Mouse (Mus musculus) CH12.LX (cell line): ENCODE results near the gene Fgfr2. TPM values are rescaled to one million over a fixed set of nuclear protein-coding genes. Genes with fewer than 3 reads are reported as not detected.

Source experiments
- DNase-seq: peaks from one replicate; pipeline ENCODE4 v3.0.0-alpha.2; 2013; ENCODE audit errors: extremely low read depth
- H3K27ac ChIP-seq: 2 replicates; pipeline ENCODE4 v1.5.1; 2012; ENCODE audit warnings: low read depth, mild to moderate bottlenecking, control low read depth, moderate library complexity; ENCODE audit not compliant: insufficient read depth
- H3K27me3 ChIP-seq: replicated peaks from 2 replicates; pipeline ENCODE3; 2012; ENCODE audit warnings: inconsistent platforms
- H3K36me3 ChIP-seq, 2 experiments: replicated peaks in 1 of 2; 2 replicates each; pipeline versions ENCODE3 to v1.6.1; 2012; ENCODE audit warnings: inconsistent platforms in 1 of 2, low read length in 1 of 2, mild to moderate bottlenecking in 1 of 2, mixed read lengths in 1 of 2, moderate library complexity in 1 of 2; ENCODE audit not compliant: control insufficient read depth in 1 of 2, insufficient read depth in 1 of 2
- H3K4me1 ChIP-seq, 2 experiments: 2 replicates each; pipeline ENCODE4 v1.6.1; 2012; ENCODE audit warnings: inconsistent platforms in 1 of 2, moderate library complexity in 1 of 2; ENCODE audit not compliant: insufficient read depth in 2 of 2, control insufficient read depth in 1 of 2
- H3K4me2 ChIP-seq: 2 replicates; pipeline ENCODE4 v1.6.1; 2012; ENCODE audit warnings: low read depth, mild to moderate bottlenecking, control low read depth; ENCODE audit not compliant: poor library complexity, insufficient read depth, severe bottlenecking
- H3K4me3 ChIP-seq, 3 experiments: fragments of 150-350 bp in 1 of 3; sonication (generic) in 1 of 3; replicated peaks in 1 of 3; 2 replicates each; pipeline versions ENCODE3 to v1.5.1; 2011 to 2012; ENCODE audit warnings: low read depth in 2 of 3, low read length in 2 of 3, mild to moderate bottlenecking in 2 of 3, moderate library complexity in 2 of 3, control low read depth in 1 of 3, improper control_type of control experiment in 1 of 3, inconsistent platforms in 1 of 3, mixed read lengths in 1 of 3; ENCODE audit not compliant: poor library complexity in 1 of 3
- H3K79me2 ChIP-seq: replicated peaks from 2 replicates; pipeline ENCODE4 v1.6.1; 2012; ENCODE audit warnings: mild to moderate bottlenecking, moderate library complexity; ENCODE audit not compliant: control insufficient read depth, poor library complexity, insufficient read depth, severe bottlenecking; ENCODE audit errors: extremely low read depth
- H3K9ac ChIP-seq: 2 replicates; pipeline ENCODE4 v1.6.1; 2012; ENCODE audit warnings: low read depth, mild to moderate bottlenecking, control low read depth, moderate library complexity; ENCODE audit not compliant: insufficient read depth
- H3K9me3 ChIP-seq: replicated peaks from 2 replicates; pipeline ENCODE3; 2012; ENCODE audit warnings: low read length, inconsistent platforms, mixed read lengths
- BHLHE40 ChIP-seq: IDR thresholded peaks from 2 replicates; pipeline ENCODE4 v1.6.1; 2011; ENCODE audit warnings: mild to moderate bottlenecking, low read depth, low read length, improper control_type of control experiment
- E2F4 ChIP-seq: IDR thresholded peaks from 2 replicates; pipeline ENCODE4 v1.6.1; 2011; ENCODE audit warnings: low read depth, low read length, improper control_type of control experiment; ENCODE audit not compliant: insufficient replicate concordance
- EP300 ChIP-seq: IDR thresholded peaks from 2 replicates; pipeline ENCODE4 v1.6.1; 2011; ENCODE audit warnings: low read length, improper control_type of control experiment
- HCFC1 ChIP-seq: IDR thresholded peaks from 2 replicates; pipeline ENCODE4 v1.6.1; 2012; ENCODE audit warnings: low read depth, mild to moderate bottlenecking, inconsistent platforms, low read length, improper control_type of control experiment
- JUN ChIP-seq: IDR thresholded peaks from 2 replicates; pipeline ENCODE4 v1.6.1; 2011; ENCODE audit warnings: low read depth, mild to moderate bottlenecking, low read length, improper control_type of control experiment, moderate library complexity; ENCODE audit not compliant: insufficient read depth
- MAFK ChIP-seq: IDR thresholded peaks from 2 replicates; pipeline ENCODE4 v1.6.1; 2011; ENCODE audit warnings: low read length, improper control_type of control experiment; ENCODE audit not compliant: insufficient replicate concordance
- MAX ChIP-seq: IDR thresholded peaks from 2 replicates; pipeline ENCODE4 v1.6.1; 2011; ENCODE audit warnings: low read length, improper control_type of control experiment
- MAZ ChIP-seq: IDR thresholded peaks from 2 replicates; pipeline ENCODE4 v1.6.1; 2012; ENCODE audit warnings: low read depth, mild to moderate bottlenecking, inconsistent platforms, low read length, improper control_type of control experiment, moderate library complexity
- MXI1 ChIP-seq: IDR thresholded peaks from 2 replicates; pipeline ENCODE4 v1.6.1; 2011; ENCODE audit warnings: mild to moderate bottlenecking, low read depth, low read length, improper control_type of control experiment
- MYC ChIP-seq: IDR thresholded peaks from 2 replicates; pipeline ENCODE4 v1.6.1; 2011; ENCODE audit warnings: low read depth, mild to moderate bottlenecking, improper control_type of control experiment, low read length
- NELFE ChIP-seq: IDR thresholded peaks from 2 replicates; pipeline ENCODE4 v1.6.1; 2011; ENCODE audit warnings: low read depth, low read length, improper control_type of control experiment
- PAX5 ChIP-seq: IDR thresholded peaks from 2 replicates; pipeline ENCODE4 v1.6.1; 2012; ENCODE audit warnings: low read length, inconsistent platforms, mixed read lengths
- POLR2A ChIP-seq: IDR thresholded peaks from 2 replicates; pipeline ENCODE4 v1.6.1; 2011; ENCODE audit warnings: low read depth, mild to moderate bottlenecking, improper control_type of control experiment, low read length
- RAD21 ChIP-seq: IDR thresholded peaks from 2 replicates; pipeline ENCODE4 v1.6.1; 2011; ENCODE audit warnings: low read depth, mild to moderate bottlenecking, low read length, improper control_type of control experiment, moderate library complexity
- RCOR1 ChIP-seq: conservative IDR thresholded peaks from 2 replicates; pipeline ENCODE4 v1.6.1; 2012; ENCODE audit warnings: low read depth, mild to moderate bottlenecking, inconsistent platforms, low read length, improper control_type of control experiment
- SMC3 ChIP-seq: IDR thresholded peaks from 2 replicates; pipeline ENCODE4 v1.6.1; 2011; ENCODE audit warnings: low read depth, low read length, improper control_type of control experiment
- UBTF ChIP-seq: IDR thresholded peaks from 2 replicates; pipeline ENCODE4 v1.6.1; 2012; ENCODE audit warnings: low read depth, mild to moderate bottlenecking, inconsistent platforms, low read length, improper control_type of control experiment, moderate library complexity
- ZMIZ1 ChIP-seq: IDR thresholded peaks from 2 replicates; pipeline ENCODE4 v1.6.1; 2012; ENCODE audit warnings: low read depth, mild to moderate bottlenecking, inconsistent platforms, low read length, improper control_type of control experiment
- dilution Hi-C: fragments of 300-500 bp; cut with MboI; formaldehyde crosslinking; loops from 2 replicates; pipeline ENCODE4 v1.14.3; 2020; ENCODE audit warnings: low sequenced_read_pairs; ENCODE audit not compliant: extremely low pct_unique_long_range_greater_than_20kb, extremely low pct_ligation_motif_present
- in situ Hi-C: fragments of 300-500 bp; cut with MboI; formaldehyde crosslinking; loops from 3 replicates; pipeline ENCODE4 v1.14.3; 2019; ENCODE audit warnings: low sequenced_read_pairs, low pct_ligation_motif_present, low pct_unique_long_range_greater_than_20kb, mixed read lengths
- polyA plus RNA-seq: library from polyadenylated mRNA; unstranded; fragments of >175 nt; gene quantifications from 2 replicates; pipeline ENCODE4 v1.2.1, GENCODE M21; 2012; ENCODE audit warnings: low read depth; ENCODE audit not compliant: insufficient read length
- total RNA-seq, 2 experiments: library from RNA; depleted of rRNA; stranded (reverse); fragments of 300-350 nt in 1 of 2; fragments of >200 nt in 1 of 2; gene quantifications; 2 replicates each; pipeline ENCODE4 v1.2.3; 2012 to 2014

Gene Fgfr2
- total and polyA plus RNA-seq, 3 experiments, result not detected

DNA sequence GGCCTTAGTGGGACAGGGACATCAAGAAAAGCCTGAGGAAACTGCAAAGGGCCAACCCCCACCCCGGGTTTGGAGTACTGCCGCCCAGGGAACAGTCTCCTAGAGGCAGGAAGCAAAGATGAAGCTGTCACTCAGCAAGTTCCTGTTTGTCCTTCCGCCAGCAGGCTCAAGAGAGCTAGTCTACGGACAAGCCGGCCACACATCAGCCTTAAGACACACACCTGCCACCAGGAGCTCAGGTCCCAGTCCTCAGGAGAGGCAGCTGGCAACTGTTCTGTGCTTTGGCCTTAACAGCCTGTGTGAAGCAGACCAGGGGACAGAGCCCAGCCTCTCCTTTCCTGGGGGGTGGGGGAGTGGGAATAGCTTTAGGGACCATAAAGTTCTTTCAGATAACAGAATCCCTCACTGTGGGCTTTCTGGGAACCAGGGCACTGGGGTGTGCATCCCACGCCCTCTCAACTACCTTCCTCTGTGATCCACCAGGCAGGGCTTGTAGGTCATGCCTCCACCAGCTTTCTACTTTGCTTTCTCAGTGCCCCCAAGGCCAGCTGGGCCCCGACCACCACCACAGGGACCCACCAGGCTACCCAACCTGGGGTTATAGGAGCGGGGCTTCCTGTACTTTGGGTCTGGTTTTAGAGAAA, 409.5 kb downstream of the Fgfr2 start:
- no peak overlapping the region for H3K9ac ChIP-seq
- dilution Hi-C loops (no loop called here), in situ Hi-C loops (no loop called here)
- no peaks in the 10 kb centered on the region for H3K9me3 ChIP-seq
- peaks cover 8 to 49% of the 10 kb centered on the region in 2 experiments for H3K4me1 ChIP-seq
- no peaks in the 10 kb centered on the region for H3K27me3 ChIP-seq
- H3K4me2 ChIP-seq, result no peak overlapping the region
- H3K79me2 ChIP-seq, result no peaks in the 10 kb centered on the region
- H3K4me3 ChIP-seq, result no peak overlapping the region
- no peak for DNase-seq
- TF ChIP-seq RAD21 (no peak), MAZ (no peak), EP300 (no peak), UBTF (no peak), BHLHE40 (no peak), PAX5 (no peak)
- H3K36me3 ChIP-seq, result peaks cover 35 to 67% of the 10 kb centered on the region in 2 experiments
- no peak overlapping the region for H3K27ac ChIP-seq

DNA sequence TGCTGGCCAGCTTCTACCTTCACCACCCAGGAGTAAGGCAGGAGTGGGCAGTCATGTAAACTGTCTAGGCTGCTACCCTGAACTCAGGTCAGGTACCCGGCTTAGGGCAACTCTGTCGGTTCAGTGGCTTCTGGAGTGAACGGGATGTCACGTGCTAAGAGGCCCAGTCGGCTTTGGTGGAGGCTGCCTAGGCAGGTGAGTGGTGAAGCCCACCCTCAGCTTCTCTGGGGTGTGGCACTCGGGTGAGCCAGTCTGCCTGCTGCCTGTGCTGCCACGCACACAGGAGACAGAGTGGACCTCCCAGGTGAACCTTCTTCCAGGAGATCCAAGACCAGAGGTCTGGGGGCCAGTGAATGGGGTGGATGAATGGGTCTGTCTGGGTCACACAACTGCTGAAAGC, 410.2 kb downstream of the Fgfr2 start:
- Histone ChIP-seq H3K27ac (no peak overlapping the region), H3K9ac (no peak overlapping the region), H3K79me2 (no peaks in the 10 kb centered on the region), H3K4me2 (no peak overlapping the region), H3K27me3 (no peaks in the 10 kb centered on the region), H3K9me3 (no peaks in the 10 kb centered on the region), H3K4me3 (no peak overlapping the region), H3K4me1 (peaks cover 4 to 43% of the 10 kb centered on the region in 2 experiments; a peak in 2 of 4 replicates), H3K36me3 (peaks cover 35 to 62% of the 10 kb centered on the region in 2 experiments)
- no peak for DNase-seq
- in situ Hi-C loops (no loop called here), dilution Hi-C loops (no loop called here)
- TF ChIP-seq HCFC1 (no peak), RCOR1 (no peak), ZMIZ1 (no peak), JUN (no peak), MYC (no peak), NELFE (no peak), EP300 (no peak), MAX (no peak), RAD21 (no peak), E2F4 (no peak), MAFK (no peak), MXI1 (no peak), SMC3 (no peak), POLR2A (no peak)
